Mouse (Mus musculus): Measurements from ENCODE around the gene Glrx2.

Glrx2 gene

DNA sequence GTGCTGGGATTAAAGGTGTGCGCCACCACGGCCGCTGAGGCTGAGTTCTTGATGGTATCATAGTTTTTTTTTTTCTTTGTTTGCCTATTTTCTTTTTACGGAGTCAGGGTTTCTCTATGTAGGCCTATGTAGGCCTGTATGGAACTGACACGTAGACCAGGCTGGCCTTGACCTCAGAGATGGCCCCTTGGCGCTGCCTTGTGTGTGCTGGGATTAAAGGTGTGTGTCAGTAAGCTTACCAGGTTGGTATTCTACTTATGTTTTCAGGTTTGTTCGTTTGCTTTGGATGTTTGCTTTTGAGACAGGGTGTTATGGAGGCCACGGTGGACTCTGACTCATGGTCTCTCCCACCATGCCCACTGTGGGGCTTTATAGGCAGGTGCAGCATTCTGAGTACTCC lies 46.0 kb downstream of the Glrx2 start:
- DNase-seq = no peak

DNA sequence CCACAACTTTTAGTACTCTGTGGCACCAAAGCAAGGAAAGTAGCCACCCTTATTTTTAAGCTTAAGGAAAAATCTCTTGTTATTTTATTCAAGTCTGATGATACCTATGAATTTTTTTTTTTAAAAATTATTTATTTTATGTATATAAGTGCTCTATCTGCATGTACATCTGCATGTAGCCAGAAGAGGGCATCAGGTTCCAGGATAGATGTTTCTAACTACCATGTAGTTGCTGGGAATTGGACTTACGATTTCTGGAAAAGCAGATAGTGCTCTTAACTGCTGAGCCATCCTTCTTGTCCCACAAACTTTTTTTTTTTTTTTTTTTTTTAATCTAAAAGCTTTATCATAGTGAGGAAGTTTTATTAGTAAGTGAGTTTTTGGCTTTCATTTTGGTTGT lies 48.3 kb downstream of the Glrx2 start:
- DNase-seq = no peak

DNA sequence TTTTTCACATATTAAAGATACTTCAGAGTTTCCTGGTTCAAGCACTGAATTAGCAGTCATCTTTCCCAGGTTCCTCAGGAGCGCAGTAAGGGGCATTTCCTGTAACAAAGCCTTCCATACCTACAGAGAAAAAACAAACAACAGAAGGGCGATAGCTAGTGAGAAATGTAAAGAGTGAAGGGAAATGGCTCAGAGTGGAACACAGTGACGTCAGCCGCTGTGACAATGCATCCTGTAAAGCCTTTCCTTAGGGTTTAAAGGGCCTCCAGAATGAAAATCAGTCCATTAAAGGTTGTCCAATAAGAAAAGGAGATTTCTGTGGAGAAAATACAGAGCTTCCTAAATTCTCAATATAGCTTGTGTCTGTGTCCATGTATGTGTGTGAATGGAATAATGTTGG lies 49.7 kb downstream of the Glrx2 start:
- no peak for DNase-seq

DNA sequence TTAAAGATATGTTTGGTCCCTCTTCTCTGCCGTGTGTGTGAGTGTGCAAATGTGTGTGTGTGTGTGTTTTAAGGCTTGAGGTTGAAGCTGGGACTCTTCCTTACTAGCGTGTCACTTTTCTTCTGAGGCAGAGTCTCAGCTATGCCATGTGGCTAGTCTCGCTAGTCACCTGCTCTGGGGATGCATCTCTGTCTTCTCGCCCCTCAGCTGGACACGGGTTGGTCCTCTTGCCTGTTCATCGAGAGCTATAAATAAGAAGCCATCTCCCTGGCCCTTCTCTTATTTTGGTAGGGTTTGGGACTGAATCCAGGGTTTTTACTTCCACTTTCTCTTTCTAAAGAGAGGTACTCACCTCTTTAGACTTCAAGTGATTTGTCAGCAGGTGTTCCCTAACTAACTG lies 50.1 kb downstream of the Glrx2 start:
- DNase-seq = no peak

DNA sequence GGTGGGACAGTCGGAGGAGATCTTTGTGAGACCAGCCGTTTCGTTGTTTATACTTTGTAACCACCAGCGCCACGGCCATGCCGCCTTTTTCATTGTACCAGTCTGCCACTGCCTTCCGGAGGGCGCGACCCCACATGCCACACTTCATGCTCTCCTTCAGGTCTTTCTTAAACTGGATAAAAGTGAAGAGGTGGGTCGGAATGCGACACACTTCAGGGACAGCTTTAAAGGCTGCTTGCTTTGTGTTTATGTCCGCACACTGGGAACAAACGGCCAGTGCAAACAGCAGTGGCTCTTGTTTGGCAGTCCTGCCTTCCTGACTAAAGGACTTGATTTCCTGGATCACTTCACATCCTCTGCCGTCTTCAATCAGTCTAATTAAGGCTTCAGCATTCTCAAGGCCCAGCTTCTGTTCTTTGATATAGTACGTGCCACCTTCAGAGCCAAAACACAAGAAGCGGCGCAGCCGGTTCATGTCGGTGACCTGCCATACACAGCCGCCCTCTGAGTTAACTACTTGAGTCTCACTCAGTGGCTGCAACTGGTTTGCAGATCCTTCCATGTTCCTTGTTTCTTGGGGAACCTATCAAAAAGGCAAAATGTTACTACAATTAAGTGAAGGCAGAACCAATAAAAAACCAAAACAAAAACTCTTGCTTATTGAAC lies 54.4 kb downstream of the Glrx2 start:
- DNase-seq = no peak

DNA sequence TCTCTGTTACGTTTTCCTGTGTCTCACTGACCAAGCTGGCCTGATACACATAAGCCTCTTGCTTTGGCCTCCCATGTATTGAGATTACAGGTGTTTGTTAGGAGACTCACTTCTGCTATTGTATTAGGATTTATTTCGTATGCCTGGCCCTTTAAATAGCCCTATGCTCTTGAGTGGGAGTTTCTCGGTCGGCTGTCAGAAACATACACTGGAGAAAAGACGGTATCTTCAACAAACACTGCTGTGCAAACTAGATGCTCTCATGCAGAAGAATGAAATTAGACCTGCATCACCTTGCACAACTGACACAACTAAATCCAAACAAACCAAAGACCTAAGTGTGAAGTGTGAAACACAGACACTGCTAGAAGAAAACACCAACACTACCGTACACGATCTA lies 56.9 kb downstream of the Glrx2 start:
- no peak for DNase-seq

DNA sequence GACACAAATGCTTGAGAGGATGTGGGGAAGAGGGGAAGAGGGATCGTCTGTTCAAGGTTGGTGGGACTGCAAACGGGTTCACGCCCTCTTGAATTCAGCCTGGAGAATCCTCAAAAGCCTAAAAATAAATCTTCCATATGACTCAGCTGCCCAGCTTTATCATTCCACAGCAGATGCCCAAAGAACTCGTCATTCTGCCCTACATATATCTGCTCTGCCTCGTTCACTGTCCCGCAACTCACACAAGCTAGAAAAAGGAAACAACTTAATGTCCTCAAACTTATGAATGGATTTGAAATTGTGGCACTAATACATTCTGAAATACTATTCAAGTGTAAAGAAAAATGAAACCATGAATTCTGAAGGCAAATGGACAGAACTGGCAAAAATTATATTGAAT lies 57.8 kb downstream of the Glrx2 start:
- DNase-seq = no peak

DNA sequence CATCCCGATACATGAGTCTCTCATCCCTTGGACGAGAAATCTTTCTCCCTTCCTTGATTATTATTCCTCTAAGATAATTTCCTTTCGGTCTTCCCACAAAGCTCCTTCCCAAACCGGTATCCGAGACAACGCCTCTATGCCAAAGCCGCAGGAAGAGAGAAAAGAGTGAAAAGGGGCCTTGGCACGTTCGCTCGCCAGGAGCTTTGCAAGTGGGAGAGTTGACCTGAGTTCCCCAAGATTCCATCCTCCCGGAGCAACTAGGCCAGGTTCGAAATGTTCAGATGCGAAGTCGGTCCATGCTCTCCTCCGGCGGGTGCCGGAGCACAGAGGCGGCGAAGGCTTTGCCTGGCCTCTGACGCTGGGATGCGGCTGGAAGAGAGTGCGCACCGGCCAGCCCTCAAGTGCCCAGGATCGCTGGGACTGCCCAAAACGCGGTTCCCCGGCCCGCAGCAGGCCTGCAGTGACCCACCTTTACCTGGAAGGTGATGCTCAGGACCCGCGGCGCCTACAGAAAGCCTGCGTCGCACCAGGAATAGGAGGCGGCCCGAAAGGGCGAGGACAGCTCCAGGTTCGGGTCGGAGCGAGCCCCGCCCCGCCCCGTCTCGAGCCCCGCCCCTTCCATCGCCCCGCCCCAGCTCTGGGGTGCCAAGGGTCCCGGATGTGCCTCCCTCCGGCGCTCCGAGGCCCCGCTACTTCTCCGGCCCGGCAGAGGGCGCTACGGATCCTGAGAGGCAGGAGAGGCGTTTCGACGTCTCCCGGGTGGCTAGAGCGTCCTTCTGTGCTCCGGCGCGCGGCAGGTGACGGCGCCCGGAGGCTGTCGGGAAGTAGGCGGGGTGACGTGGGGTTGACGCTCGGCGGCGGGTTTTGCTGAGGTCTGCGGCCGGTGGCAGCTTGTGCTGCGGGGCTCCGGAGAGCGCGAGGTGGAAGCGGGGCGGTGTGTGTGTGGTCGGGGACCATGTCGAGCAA lies 60.6 kb downstream of the Glrx2 start, which contains the start of the genes Trove2 and Uchl5:
Gene Trove2, minus strand, starts transcription at position 623 of the 966 bp plus-strand sequence.
Gene Uchl5, plus strand, starts transcription at position 827 of the 966 bp plus-strand sequence.
- DNase-seq = peak; percentile 98

DNA sequence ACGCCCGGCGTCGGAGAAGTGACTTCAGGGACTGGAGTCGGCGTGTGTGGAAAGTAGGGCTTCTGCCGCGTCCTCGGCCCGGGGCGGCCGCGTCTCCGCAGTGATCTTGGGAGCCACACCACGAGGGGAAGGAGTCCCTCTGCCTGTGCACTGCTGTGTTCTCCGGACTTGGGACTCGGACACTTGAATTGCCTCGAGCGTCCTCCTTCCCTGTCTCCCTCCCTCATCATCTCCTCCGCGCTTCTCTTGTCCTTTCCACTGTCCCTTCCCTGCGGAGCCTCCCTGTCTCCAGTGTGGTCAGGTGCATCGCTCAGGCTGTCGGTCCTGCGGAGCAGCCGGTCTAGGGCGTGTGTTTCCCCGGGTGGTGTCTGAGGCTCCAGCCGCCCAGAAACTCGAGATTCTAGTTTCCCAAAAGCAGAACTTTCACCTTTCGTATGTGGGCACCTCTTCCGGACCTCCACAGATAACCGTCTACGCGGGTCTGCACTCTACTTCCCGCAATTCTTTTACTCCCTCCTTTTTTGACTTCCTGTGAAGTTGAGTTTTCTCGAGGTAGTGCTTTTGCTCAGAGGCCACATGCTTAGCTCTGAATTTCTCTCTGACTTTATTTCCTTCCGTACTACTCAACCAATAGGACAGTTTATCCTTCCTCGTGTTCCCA lies 61.5 kb downstream of the Glrx2 start:
- DNase-seq = no peak

DNA sequence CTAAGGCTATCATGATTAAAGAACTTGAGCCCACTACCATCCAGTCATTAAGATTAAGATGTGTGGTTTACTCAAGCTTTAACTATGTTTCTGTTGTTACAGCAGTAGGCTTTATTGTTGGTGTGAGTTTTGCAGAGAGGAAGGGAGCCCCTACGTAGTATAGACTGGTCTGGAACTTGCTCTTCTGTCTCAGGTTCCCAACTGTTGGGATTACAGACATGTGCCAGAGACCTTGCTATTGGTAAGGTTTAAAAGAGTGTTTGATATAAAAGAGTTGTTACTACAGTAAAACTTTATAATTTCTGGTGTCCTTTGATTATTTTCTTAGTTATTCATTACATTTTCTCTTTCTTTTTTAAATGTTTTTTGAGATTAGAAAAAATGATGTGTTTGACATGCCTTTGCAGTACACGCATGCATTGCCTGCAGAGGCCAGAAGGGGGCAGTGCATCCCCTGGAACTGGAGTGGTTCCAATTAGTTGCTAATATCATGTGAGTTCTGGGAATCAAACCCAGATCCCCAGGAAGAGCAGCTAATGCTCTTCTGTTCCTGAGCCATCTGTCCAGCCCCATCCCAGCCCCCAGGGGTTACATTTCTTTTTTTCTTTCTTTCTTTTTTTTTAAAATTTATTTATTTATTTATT lies 72.6 kb downstream of the Glrx2 start:
- no peak for DNase-seq
